Mouse (Mus musculus): ENCODE results near the gene Cdkn1c.

GRCm38 (mm10) chr7:143476702-143477335, 16.0 kb upstream of the Cdkn1c start:
- peak; percentile 26; the same call in 1 of the 2 replicates for TF ChIP-seq CTCF (IDR thresholded peaks at IDR 0.05; ENCODE audit: low read depth)
- TF ChIP-seq EP300 (IDR thresholded peaks at IDR 0.05; ENCODE audit: low read depth) = no peak

All from liver, embryonic 14.5 days (tissue).